Mouse (Mus musculus): ENCODE data around the gene Palld.

GRCm38 (mm10) chr8:61760190-61760578, 142.3 kb downstream of the Palld start:
- no peak for TF ChIP-seq CTCF (IDR thresholded peaks at IDR 0.05; ENCODE audit: low read depth, low read length)
- no peak for TF ChIP-seq POLR2AphosphoS5 (IDR thresholded peaks at IDR 0.05; ENCODE audit: insufficient replicate concordance, low read depth, low read length)
